Mouse (Mus musculus): Measurements from ENCODE around the gene Slc6a6. TPM values are rescaled to one million over a fixed set of nuclear protein-coding genes. Genes with fewer than 3 reads are reported as not detected.

Gene Slc6a6
- total and polyA plus RNA-seq, 3 experiments: 54.6 to 90.0 TPM; not detected in 1

- TF ChIP-seq GABPA (IDR thresholded peaks at IDR 0.05; ENCODE audit: low read depth, low read length): no peak
- TF ChIP-seq E2F4 (IDR thresholded peaks at IDR 0.05; ENCODE audit: borderline replicate concordance, low read depth, low read length): no peak
- TF ChIP-seq ZC3H11A (IDR thresholded peaks at IDR 0.05; ENCODE audit: low read depth, low read length): no peak
- TF ChIP-seq GATA1 (IDR thresholded peaks at IDR 0.05; ENCODE audit: low read depth, low read length): no peak
- TF ChIP-seq USF2 (IDR thresholded peaks at IDR 0.05; ENCODE audit: borderline replicate concordance in 1 of 2, insufficient read depth in 1 of 2, low read depth in 1 of 2, low read length in 2 of 2): no peak
- TF ChIP-seq POLR2AphosphoS2 (IDR thresholded peaks at IDR 0.05; ENCODE audit: low read length): peak; percentile 91
- no peak for TF ChIP-seq JUND (IDR thresholded peaks at IDR 0.05; ENCODE audit: low read depth, low read length)
- no peak for TF ChIP-seq MEF2A (IDR thresholded peaks at IDR 0.05; ENCODE audit: extremely low read depth, insufficient replicate concordance, low read depth, low read length, poor library complexity, severe bottlenecking)
- TF ChIP-seq CHD1 (IDR thresholded peaks at IDR 0.05; ENCODE audit: low read depth, low read length): no peak
- peak; percentile 73 for TF ChIP-seq TBP (IDR thresholded peaks at IDR 0.05; ENCODE audit: low read depth, low read length)
- peak; percentile 74 for TF ChIP-seq SIN3A (IDR thresholded peaks at IDR 0.05; ENCODE audit: low read length)
Observed at GRCm38 (mm10) chr6:91679095-91679577, 4.7 kb upstream of the Slc6a6 start (continued).

GRCm38 (mm10) chr6:91679716-91680115 is 4.1 kb upstream of the Slc6a6 start:
- no peaks in the 10 kb centered on the region for H3K9me3 ChIP-seq (replicated peaks; ENCODE audit: insufficient read depth, low read length)
- H3K9ac ChIP-seq (ENCODE audit: control insufficient read depth, low read depth, low read length, poor library complexity, severe bottlenecking): peak overlapping the region; percentile 85; the same call in 1 of the 2 replicates
- no peak for TF ChIP-seq POLR2AphosphoS2 (IDR thresholded peaks at IDR 0.05; ENCODE audit: low read length)
- TF ChIP-seq MEF2A (IDR thresholded peaks at IDR 0.05; ENCODE audit: extremely low read depth, insufficient replicate concordance, low read depth, low read length, poor library complexity, severe bottlenecking): no peak
- TF ChIP-seq MAFK (IDR thresholded peaks at IDR 0.05; ENCODE audit: borderline replicate concordance, low read depth, low read length): no peak
- no peak for TF ChIP-seq BHLHE40 (IDR thresholded peaks at IDR 0.05; ENCODE audit: borderline replicate concordance, low read depth, low read length)
- TF ChIP-seq ETS1 (IDR thresholded peaks at IDR 0.05; ENCODE audit: low read depth, low read length): no peak
- no peak for TF ChIP-seq GABPA (IDR thresholded peaks at IDR 0.05; ENCODE audit: low read depth, low read length)
- TF ChIP-seq ZKSCAN1 (IDR thresholded peaks at IDR 0.05; ENCODE audit: low read depth, low read length): no peak
- TF ChIP-seq ZNF384 (IDR thresholded peaks at IDR 0.05; ENCODE audit: low read depth, low read length): no peak
- no peak for TF ChIP-seq SIN3A (IDR thresholded peaks at IDR 0.05; ENCODE audit: low read length)
- no peak for TF ChIP-seq EP300 (IDR thresholded peaks at IDR 0.05; ENCODE audit: low read depth in 1 of 2, low read length in 2 of 2)
- TF ChIP-seq TCF12 (IDR thresholded peaks at IDR 0.05; ENCODE audit: low read depth, low read length): no peak
- no peak for TF ChIP-seq SMC3 (IDR thresholded peaks at IDR 0.05; ENCODE audit: low read depth, low read length)
- no peak for TF ChIP-seq MYB (IDR thresholded peaks at IDR 0.05; ENCODE audit: low read depth, low read length)
- no peak for TF ChIP-seq GATA1 (IDR thresholded peaks at IDR 0.05; ENCODE audit: low read depth, low read length)
- no peak for TF ChIP-seq POLR2A (IDR thresholded peaks at IDR 0.05; ENCODE audit: control insufficient read depth in 1 of 2, insufficient read depth in 1 of 2, low read depth in 1 of 2, low read length in 2 of 2, poor library complexity in 1 of 2)
- no peak for TF ChIP-seq E2F4 (IDR thresholded peaks at IDR 0.05; ENCODE audit: borderline replicate concordance, low read depth, low read length)
- TF ChIP-seq HCFC1 (IDR thresholded peaks at IDR 0.05; ENCODE audit: low read depth, low read length): no peak
- TF ChIP-seq ZMIZ1 (IDR thresholded peaks at IDR 0.05; ENCODE audit: low read depth, low read length): no peak
- TF ChIP-seq NRF1 (IDR thresholded peaks at IDR 0.05; ENCODE audit: insufficient read depth, low read depth, low read length, poor library complexity, severe bottlenecking): no peak
- no peak for TF ChIP-seq RCOR1 (IDR thresholded peaks at IDR 0.05; ENCODE audit: low read depth, low read length)
- DNase-seq (ENCODE audit: low read depth, low spot score): no peak
- peaks cover 5 to 21% of the 10 kb centered on the region in 2 experiments; a peak in 3 of 4 replicates for H3K4me1 ChIP-seq (ENCODE audit: control insufficient read depth in 1 of 2, insufficient read depth in 2 of 2, low read length in 2 of 2)
- peaks cover 0 to 19% of the 10 kb centered on the region in 2 experiments; a peak in 2 of 4 replicates for H3K36me3 ChIP-seq (ENCODE audit: control insufficient read depth in 1 of 2, insufficient read depth in 2 of 2, low read length in 2 of 2)
- peaks cover 10% of the 10 kb centered on the region for H3K79me2 ChIP-seq (ENCODE audit: control insufficient read depth, insufficient read depth, low read length, poor library complexity)
- no peak overlapping the region for H3K4me3 ChIP-seq (ENCODE audit: control insufficient read depth in 1 of 2, insufficient read depth in 1 of 2, low read depth in 2 of 2, low read length in 2 of 2)
- H3K27ac ChIP-seq (ENCODE audit: control insufficient read depth, low read depth, low read length): peak overlapping the region; percentile 81
- no peaks in the 10 kb centered on the region for H3K27me3 ChIP-seq (ENCODE audit: control insufficient read depth in 1 of 2, insufficient read depth in 2 of 2, low read length in 2 of 2)
